Mouse (Mus musculus): ENCODE data around the gene Smo.
"Not testable (repeated sequence)": the region's sequence is repeated elsewhere in the genome, so short reads cannot be mapped to it uniquely, and the experiment has no call there.

The Smo gene

DNA sequence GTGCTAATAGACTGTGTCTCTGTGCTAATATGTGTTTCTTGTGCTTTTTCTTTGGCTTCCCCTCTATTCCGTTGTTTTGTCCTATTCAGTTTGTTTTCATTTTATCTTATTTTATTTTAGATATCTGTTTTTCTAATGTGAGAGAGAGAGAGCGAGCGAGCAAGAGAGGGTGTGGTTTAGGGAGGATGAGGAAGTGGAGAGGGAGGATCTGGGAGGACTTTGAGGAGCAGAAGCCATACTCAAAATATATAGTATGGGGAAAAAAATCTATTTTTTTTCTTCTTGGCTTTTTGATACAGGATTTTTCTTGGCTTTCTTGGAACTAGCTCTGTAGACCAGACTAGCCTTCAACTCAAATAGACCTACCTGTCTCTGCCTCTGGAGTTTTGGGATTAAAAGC is 7.3 kb upstream of the Smo start:
- no peak for DNase-seq (ENCODE audit: low spot score)

DNA sequence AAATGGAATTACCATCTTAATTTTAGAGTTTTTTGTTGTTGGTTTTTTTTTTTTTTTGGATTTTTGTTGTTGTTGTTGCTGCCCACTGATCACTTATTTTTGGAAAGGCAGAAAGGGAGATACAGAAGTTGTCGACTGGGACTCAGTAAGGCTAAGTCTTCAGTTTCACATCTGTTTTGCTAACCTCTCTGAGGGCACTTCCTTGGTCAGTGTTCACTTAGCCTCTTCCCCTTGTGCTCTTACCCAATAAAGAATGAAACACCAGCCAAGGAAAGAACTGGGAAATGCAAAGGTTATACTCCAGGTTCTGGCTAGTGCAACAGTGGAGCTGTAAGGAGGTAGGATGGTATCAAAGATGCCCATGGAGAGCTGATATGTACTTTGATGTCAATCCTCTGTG is 5.8 kb upstream of the Smo start:
- no peak for DNase-seq (ENCODE audit: low spot score)

DNA sequence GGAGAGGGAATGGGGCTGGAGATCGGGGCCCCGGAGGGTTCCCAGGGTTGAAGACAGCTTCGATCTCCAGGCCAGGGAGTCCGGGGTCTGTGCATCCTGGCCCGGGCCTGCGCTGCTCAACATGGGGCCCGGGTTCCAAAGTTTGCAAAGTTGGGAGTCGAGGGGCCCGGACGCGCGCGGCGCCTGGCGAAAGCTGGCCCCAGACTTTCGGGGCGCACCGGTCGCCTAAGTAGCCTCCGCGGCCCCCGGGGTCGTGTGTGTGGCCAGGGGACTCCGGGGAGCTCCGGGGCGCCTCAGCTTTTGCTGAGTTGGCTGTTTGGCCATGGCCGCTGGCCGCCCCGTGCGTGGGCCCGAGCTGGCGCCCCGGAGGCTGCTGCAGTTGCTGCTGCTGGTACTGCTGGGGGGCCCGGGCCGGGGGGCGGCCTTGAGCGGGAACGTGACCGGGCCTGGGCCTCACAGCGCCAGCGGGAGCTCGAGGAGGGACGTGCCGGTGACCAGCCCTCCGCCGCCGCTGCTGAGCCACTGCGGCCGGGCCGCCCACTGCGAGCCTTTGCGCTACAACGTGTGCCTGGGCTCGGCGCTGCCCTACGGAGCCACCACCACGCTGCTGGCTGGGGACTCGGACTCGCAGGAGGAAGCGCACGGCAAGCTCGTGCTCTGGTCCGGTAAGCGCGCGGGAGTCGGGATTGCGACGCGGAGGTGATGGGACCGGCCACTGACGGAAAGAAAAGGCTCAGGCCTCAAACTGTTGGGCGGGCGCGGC is 567 bp downstream of the Smo start:
- no peak for DNase-seq (ENCODE audit: low spot score)

DNA sequence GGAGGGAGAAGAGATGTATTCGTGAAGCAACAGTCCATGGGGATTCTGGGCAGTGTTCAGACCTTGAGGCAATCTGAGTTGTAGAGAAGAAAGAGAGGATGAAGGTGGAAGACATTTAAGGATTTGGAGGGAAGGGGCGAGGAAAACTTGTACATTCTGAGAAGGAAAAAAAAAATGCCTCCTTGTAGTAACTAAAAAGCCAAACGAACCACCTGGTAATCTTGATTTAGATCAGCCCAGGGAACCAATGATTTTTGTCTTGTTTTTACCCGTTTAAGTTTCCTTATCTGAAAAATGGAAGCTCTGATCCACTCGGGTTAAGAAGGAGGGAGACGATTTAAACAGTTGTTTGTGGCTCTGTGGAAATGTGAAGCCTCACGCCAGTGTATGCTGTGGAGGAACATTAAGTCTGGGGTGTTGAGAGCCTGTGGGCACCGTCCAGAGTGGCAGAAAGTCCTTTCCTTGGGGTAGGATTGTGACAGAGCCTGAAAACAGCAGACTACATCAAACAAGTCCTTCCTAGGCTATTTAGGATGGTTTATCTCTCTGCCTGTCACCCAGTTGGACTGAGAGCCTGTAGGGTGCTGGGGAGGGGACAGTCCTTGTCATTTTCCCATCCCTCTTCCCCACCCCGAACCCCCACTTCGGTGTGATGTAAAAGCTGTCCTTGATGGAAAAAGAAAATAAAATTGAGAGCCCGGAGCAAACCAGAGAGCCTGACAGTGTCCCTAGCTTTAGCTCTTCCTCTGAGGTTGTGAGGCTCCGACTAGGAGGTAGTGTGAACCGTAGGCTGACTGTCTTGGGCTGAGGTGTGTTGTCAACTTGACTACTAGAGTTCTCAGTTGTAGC is 1.5 kb downstream of the Smo start:
- DNase-seq (ENCODE audit: low spot score): no peak

DNA sequence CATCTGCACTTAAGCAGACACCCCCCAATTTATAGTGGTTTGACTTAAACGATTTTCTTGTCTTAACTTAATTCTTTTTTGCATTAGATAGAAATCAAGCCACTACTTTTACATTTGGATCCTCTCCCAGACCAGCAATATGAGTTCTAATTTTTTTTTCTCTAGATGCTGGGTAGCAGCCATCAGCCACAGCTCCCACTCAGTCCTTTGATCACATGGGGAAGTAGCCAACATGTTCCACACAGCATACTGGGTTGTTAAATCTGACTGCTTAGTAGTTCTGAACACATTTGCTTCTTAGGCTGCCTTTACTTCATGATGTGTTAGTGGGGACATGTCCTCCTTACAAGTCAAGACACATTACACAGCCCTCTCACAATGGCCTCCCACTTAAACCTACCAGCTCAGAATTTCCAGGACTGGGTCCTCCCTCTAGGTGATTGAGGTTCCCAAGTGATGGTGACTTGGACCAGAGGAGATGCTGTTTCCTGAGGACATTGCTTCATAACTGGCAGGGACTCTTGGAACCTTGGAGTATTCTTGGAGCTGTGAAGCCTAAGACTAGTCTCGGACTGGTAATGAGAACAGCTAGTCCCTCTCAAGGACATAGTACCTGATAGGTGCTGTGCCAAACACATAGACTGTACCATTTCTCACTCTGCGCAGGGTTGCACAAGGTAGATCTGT is 16.3 kb downstream of the Smo start:
- no peak for DNase-seq (ENCODE audit: low spot score)

DNA sequence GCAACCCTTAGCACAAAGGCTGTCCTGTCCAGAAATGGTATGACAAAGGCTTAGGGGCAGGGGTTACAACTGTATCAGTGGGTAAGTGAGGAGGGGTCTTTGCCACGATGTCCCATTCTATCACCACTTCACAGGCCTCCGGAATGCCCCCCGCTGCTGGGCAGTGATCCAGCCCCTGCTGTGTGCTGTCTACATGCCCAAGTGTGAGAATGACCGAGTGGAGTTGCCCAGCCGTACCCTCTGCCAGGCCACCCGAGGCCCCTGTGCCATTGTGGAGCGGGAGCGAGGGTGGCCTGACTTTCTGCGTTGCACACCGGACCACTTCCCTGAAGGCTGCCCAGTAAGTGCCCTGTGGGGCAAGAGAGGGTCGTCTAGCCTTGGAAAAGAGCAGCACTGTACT is 18.0 kb downstream of the Smo start:
- no peak for DNase-seq (ENCODE audit: low spot score)

DNA sequence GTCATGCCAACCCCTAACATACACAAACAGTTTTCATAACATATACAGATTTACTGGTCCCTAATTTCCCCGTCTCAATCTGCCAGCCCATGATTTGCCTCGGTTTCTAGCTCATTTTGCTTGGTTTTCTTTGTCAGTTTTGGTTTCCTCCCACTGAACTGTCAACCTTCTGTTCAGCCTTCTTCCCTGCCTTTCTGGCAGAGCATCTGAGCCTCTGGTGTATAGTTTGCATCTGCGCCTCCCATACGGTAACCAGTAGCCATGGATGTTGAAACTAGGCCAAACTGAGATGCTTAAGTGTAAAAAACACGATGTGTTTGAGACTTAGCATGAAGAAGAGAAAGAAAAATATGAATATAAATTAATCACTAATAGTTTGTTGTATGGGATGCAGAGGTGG is 20.7 kb downstream of the Smo start:
- DNase-seq (ENCODE audit: low spot score): no peak

DNA sequence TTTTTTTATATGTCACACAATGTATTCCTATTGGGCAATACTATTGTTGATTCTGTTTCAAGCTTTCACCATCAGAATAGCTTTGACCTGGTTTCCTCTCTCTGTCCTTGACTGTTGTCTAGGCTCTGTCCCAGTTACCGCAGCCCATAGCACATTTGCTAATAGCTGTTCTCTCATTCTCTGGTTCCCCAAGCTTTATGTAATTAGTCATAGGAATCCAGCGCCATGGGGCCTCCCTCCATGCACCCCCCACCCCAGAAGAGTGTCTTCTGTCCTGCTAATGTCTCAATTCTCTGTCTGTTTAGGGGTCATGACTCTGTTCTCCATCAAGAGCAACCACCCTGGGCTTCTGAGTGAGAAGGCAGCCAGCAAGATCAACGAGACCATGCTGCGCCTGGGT is 21.2 kb downstream of the Smo start:
- no peak for DNase-seq (ENCODE audit: low spot score)

DNA sequence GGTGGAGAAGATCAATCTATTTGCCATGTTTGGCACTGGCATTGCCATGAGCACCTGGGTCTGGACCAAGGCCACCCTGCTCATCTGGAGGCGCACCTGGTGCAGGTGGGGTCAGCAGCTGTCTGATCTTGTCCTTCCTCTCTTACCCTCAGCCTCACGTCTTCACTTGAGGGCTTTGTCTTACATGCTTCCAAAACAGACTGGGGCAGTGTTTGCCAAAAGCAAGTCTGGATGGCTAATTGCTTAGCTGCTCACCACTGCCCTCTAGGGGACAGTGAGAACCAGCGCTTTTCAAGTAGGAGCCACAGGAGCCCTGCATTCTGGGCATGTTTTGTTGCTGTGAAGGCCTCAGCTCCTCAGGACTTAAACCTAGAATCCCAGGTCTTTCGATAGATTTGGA is 23.1 kb downstream of the Smo start:
- DNase-seq (ENCODE audit: low spot score): peak; percentile 48

DNA sequence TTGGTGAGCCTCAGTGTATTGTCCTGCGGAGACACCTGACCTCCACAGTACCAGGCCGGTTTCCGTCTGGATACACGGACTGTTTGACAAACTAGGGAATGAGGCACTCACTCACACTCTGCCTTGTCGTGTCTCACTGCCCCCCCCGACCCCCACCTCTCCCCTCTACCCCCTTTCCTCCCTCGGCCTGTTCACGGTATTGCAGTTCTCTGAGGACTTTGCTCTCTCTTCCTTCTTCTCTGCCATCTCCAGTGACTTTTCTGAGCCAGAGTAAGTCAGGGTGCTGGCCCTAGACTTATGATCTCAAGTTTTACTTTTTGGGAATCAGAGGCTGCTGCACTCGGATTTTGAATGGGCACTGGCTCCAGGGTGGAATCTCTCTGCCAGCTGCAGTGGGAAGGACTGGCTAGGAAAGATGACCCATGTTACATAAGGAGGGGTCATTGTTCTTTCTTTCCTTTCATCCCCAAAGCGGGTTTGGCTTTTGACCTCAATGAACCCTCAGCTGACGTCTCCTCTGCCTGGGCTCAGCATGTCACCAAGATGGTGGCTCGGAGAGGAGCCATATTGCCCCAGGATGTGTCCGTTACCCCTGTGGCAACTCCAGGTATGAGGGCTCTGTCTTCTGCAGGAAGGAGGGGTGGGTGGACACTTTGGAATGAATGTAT is 23.8 kb downstream of the Smo start:
- no peak for DNase-seq (ENCODE audit: low spot score)

DNA sequence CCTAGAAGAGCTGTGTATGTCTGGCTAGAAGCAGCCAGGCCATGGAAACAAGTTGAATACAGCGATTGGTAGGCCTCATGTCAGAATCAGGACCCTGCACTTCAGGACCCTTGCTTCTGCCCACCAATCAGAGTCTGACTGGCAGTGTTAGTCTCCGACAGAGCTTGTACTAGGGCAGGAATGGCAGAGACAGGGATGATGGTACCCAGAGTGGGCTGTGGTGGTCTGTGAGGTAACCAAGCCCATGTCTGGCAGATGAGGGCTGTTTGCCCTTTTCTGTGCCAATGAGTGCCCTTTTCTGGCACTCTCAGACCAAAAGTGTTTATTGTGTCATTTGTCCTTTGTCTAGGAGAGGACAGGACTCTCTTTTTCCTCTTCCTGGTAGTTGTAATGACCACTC is 25.1 kb downstream of the Smo start:
- DNase-seq (ENCODE audit: low spot score): not testable (repeated sequence)

DNA sequence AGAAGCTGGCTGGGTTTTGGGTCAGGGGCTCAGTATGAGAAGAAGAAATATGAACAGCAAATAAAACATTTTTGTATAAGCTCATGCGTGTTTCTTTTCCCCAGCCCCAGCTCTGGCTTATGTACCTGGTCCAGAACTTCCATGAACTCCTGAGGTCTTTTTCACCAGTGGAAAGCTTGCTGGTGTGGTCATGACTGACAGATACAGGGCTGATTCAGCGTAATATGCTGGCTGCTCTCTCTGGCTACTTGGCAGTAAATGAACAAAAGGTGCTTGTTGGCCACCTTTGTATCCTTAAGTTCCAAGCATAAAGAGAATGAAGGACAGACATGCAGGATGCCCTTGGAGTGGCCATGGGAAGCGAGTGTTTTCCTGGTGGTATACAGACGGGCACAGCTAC is 26.0 kb downstream of the Smo start:
- no peak for DNase-seq (ENCODE audit: low spot score)

DNA sequence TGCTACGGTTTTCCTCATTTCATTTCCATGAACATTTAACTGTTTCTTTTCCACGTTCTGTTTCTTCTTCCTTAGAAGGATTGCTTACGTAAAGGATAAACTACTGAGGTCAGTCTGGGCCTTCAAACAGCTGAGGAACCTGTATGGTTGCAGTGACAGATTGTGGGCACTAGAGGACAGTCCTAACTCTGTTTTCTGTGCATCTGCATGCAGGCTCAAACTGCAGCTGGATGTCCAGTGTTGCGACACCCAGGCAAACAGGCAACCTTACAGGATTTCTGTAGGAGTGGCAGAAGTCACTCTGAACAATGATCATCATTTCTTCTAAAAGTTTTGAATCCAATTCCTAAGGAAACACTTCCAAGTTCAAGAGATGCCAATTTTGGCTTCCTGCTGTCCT is 27.2 kb downstream of the Smo start:
- no peak for DNase-seq (ENCODE audit: low spot score)

DNA sequence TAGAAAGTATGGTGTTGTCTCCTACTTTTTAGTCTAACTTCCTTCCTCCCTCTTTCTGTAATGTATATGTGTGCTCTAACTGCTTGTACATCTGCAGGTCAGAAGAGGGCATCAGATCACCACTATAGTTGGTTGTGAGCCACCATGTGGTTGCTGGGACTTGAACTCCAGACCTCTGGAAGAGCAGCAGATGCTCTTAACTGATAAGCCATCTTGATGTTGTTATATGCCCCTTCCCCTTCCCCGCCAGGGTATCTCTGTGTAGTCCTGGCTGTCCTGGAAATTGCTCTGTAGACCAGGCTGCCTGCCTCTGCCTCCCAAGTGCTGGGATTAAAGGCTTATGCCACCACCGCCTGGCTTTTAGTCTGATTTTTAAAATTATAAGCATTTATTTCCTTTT is 31.6 kb downstream of the Smo start:
- DNase-seq (ENCODE audit: low spot score): no peak

DNA sequence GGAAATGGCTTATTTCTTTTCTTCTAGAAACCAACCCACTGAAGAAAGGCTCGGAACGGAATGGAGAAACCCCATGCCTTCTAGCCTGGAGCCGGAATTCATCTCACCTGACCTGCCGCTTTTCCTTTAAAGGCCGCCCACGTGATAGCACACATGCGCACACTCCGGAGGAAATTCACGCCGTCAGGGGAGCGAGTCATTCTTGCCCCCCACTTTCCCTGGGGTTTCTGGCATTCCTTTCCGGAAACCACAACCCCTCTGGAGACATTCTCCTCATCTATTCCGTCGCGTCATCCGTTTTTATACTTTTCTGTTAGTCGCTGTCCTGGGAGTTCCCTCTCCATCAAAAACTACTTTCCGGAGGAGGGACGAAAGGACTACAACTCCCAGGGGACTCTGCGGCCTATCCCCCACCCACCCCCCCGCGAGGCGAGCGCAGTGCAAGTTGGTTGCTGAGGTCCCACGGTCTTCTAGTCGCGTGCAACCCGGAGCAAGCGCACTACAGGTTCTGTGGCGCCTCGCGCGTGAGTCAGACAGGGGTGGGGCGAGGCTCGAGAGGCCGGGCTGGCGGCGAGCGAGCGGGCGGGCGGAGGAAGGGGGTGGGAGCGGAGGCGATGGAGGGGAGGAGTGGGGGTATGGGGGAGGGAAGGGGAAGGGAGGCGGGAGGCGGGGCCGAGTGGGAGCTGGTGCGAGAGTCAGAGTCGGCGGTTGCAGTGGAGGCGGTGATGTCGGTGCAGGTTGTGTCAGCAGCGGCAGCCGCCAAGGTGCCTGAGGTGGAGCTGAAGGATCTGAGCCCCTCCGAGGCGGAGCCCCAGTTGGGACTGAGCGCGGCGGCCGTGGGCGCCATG is 32.7 kb downstream of the Smo start, which contains the start of gene Ahcyl2:
TSS of gene Ahcyl2 (plus strand) at position 199 of the 848 bp plus-strand sequence.
- DNase-seq (ENCODE audit: low spot score): peak; percentile 85

DNA sequence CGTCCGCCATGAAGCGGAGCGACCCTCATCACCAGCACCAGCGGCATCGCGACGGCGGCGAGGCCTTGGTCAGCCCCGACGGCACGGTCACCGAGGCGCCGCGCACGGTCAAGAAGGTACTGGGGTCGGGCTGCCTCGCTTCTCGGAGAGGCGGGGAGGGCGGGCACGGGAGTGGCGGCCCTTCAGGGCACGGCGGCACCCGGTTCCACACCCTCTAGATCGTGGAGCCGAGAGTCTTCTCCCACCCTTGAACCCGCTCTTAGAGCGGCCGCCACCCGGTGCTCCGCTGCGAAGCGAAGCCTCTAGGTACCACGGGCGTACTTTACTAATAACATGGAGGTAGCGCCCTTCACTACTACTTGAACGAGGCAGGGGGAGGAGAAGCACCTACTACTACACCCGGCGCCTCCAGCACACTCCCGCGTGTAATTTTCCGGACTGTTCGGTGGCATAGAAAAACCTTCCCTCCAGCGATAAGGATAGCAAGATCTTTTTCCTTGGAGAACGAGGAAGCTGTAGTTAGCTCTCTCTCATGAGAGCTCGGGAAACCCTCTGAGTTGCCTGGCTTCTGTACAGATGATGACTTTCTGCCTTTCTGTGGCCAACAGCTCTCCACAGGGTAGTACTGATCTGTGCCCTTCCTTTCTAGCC is 33.6 kb downstream of the Smo start:
- peak; percentile 42 for DNase-seq (ENCODE audit: low spot score)

DNA sequence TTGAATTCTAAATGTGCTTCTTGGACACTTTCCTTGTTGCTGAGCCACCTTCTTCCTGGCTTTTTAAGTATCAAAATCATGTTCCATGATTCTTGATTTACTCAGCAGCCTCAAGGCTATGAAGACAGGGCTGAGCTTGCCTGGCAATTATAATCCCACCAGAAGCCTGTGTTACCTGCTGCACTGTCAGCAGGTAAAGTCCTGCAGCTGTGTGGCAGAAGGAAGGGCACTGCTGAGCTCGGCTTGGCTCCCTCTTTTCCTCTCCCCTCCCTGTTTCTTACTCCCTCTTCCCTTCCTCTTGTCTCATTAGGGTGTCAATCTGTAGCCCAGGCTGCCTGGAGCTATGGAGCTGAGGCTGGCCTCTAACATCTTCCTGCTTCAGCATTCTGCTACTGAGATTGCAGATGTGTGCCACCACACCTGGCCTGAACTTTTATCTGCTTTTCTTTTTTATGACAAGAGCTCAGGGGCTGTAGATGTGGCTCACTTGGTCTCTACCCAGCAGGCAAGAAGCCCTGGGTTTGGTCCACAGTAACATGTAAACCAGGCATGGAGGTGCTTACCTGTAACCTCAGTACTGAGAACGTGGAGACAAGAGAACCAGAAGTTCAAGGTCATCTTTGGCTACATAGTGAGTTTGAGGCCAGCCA is 35.5 kb downstream of the Smo start:
- DNase-seq (ENCODE audit: low spot score): no peak

DNA sequence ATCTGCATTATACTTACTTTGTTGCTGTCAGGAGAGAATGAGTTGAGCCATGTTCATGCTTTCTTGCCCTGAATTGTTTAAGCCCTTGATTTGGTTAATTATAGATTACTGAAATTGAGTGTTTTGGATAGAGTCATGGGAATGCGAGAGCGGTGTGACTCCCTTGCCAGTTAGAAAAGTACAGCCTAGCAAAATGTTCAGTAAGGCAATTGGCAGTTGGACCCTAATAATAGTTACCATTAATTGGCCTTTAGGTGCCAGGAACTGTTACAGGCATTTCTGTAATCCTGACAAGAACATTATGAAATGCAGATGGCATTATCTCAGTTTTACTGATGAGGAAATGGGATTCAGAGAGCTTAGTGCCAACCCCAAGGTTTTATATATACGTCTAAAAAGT is 36.9 kb downstream of the Smo start:
- no peak for DNase-seq (ENCODE audit: low spot score)

DNA sequence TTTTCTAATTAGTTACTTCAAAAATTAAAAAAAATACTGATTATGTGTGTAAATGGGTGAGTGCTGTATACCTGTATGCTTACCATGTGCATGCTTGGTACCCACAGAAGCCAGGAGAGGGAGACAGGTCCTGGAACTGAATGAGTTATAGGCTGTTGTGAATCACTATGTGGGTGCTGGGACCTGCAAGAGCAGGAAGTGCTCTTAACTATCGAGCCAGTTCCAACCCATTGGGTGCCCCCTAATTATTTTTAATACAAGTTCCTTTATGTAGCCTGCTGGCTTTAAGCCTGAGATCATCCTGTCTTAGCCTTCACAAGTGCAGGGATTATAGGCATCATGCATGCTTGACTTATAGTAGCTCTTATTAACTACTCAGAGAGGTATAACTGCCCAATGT is 38.9 kb downstream of the Smo start:
- no peak for DNase-seq (ENCODE audit: low spot score)

DNA sequence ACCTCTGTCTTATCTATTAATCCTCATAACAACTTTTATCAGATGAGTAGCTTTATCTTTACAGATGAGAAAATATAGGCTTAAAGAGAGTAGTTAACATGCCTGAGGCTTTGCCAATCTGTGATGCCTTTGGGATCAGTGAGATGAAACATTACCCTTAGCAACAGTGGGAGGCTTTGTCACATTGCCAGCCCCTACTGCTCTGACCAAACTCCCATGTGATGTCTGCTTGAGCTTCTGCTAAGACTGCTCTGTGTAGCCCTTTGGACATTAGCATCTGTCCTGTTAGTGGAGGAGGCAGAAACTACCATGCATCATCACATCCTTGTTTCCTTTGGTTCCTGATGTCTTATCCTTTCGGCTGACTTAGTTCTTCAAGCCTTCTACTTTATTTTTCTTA is 40.3 kb downstream of the Smo start:
- DNase-seq (ENCODE audit: low spot score): no peak
